Mouse (Mus musculus) E14TG2a.4 (cell line): ENCODE results near the gene Dnajb11.

ENCODE experiments used
- CTCF ChIP-seq: conservative IDR thresholded peaks from 2 replicates; pipeline ENCODE4 v1.5.1; 2014; ENCODE audit warnings: low read length
- NANOG ChIP-seq: IDR thresholded peaks from 2 replicates; pipeline ENCODE4 v1.6.1; 2014; ENCODE audit warnings: borderline replicate concordance, low read length, mixed read lengths

GRCm38 (mm10) chr16:22848331-22848730 lies 9.3 kb upstream of the Dnajb11 start:
- no peak for TF ChIP-seq CTCF
- TF ChIP-seq NANOG: no peak
